In the genomic region with DNA sequence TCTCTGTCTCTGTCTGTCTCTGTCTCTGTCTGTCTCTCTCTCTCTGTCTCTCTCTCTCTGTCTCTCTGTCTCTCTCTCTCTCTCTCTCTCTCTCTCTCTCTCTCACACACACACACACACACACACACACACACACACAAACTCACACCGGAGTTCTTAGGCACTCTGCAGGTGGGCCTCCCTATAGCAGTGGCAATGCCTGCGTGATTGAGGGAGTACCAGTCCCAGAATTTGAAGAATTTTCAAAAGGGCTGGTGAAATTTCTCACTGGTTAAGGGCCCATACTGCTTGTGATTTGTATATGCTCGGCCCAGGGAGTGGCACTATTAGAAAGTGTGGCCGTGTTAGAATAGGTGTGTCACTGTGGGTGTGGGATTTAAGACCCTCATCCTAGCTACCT, we compare ENCODE assay signal across 9 mouse cellular contexts. TPM values are rescaled to one million over a fixed set of nuclear protein-coding genes. Genes with fewer than 3 reads are reported as not detected.
DNase-seq lines count a peak whose midpoint lies in the region; ATAC-seq and TF ChIP-seq lines count a peak whose summit lies in the region.
"Not testable (repeated sequence)": the region's sequence is repeated elsewhere in the genome, so short reads cannot be mapped to it uniquely, and the experiment has no call there.
"Had no signal": no experiment of that assay in that cellular context is flagged by ENCODE, and none has a peak within 500 bp of the region (broad histone marks: within the 10 kb centered on the region; RNA-seq: fewer than 3 reads in every experiment).

No protein-coding gene starts in this region.

- 55% methylated on average over 4 of the region's 4 CpGs for WGBS in forebrain, embryonic 14.5 days
- 60% methylated on average over 4 of the region's 4 CpGs for WGBS in hindbrain, embryonic 10.5 days
- 51% methylated on average over 4 of the region's 4 CpGs for WGBS in kidney, embryonic 14.5 days
- 31% methylated on average over 4 of the region's 4 CpGs for WGBS in liver, embryonic 13.5 days (ENCODE audit: insufficient replicate concordance)
- WGBS in midbrain, embryonic 13.5 days, result 55% methylated on average over 4 of the region's 4 CpGs
- WGBS in stomach, embryonic 14.5 days, result 49% methylated on average over 4 of the region's 4 CpGs

- not testable (repeated sequence) for H3K27me3 ChIP-seq in CH12.LX (replicated peaks); forebrain, embryonic 14.5 days (replicated peaks; ENCODE audit: control insufficient read depth, insufficient read depth, low read length); hindbrain, embryonic 10.5 days (ENCODE audit: insufficient read depth, poor library complexity, severe bottlenecking); kidney, embryonic 14.5 days (ENCODE audit: control insufficient read depth, insufficient read depth, low read length); liver, embryonic 13.5 days; midbrain, embryonic 13.5 days; stomach, embryonic 14.5 days (ENCODE audit: control insufficient read depth, insufficient read depth, low read length)

- H3K9me3 ChIP-seq in CH12.LX (replicated peaks; ENCODE audit: low read length); forebrain, embryonic 14.5 days (replicated peaks; ENCODE audit: control insufficient read depth, low read length); hindbrain, embryonic 10.5 days; kidney, embryonic 14.5 days (ENCODE audit: control insufficient read depth, low read length); liver, embryonic 13.5 days (replicated peaks); midbrain, embryonic 13.5 days; stomach, embryonic 14.5 days (ENCODE audit: control insufficient read depth, low read depth, low read length): not testable (repeated sequence)

- H3K27ac ChIP-seq in CH12.LX (ENCODE audit: insufficient read depth, low read depth); forebrain, embryonic 14.5 days (ENCODE audit: low read depth, low read length); kidney, embryonic 14.5 days (ENCODE audit: low read depth, low read length); midbrain, embryonic 13.5 days; stomach, embryonic 14.5 days (ENCODE audit: low read length): not testable (repeated sequence)
- peak overlapping the region; percentile 83; the same call in 1 of the 2 replicates for H3K27ac ChIP-seq in hindbrain, embryonic 10.5 days
- H3K27ac ChIP-seq in liver, embryonic 13.5 days, result peak overlapping the region; percentile 90

- dilution Hi-C loops in CH12.LX (cut with MboI; ENCODE audit: extremely low pct_ligation_motif_present, extremely low pct_unique_long_range_greater_than_20kb, low sequenced_read_pairs), result not testable (repeated sequence)

- ATAC-seq in forebrain, embryonic 14.5 days, result peak; percentile 44; the same call in 1 of the 2 replicates
- 0 out of 2 replicates have a peak, but pooled peaks have one; percentile 33 for ATAC-seq in kidney, embryonic 14.5 days (ENCODE audit: low FRiP score, low TSS enrichment)
- ATAC-seq in liver, embryonic 13.5 days (ENCODE audit: low read depth); stomach, embryonic 14.5 days (ENCODE audit: insufficient number of reproducible peaks, insufficient read depth, low FRiP score, low read depth): not testable (repeated sequence)
- peak; percentile 48; the same call in 1 of the 2 replicates for ATAC-seq in midbrain, embryonic 13.5 days

- not testable (repeated sequence) for TF ChIP-seq POLR2A in CH12.LX (IDR thresholded peaks at IDR 0.05; ENCODE audit: low read depth, low read length)

- not testable (repeated sequence) for DNase-seq in CH12.LX (ENCODE audit: extremely low read depth); forebrain, embryonic 14.5 days (ENCODE audit: low spot score); hindbrain, embryonic 10.5 days (ENCODE audit: low spot score); liver, embryonic 13.5 days
- DNase-seq in cerebellum, adult 9-11 months, result peak; percentile 11

- peaks cover 0 to 21% of the 10 kb centered on the region in 2 experiments; a peak in 2 of 4 replicates for H3K4me1 ChIP-seq in CH12.LX (ENCODE audit: control insufficient read depth in 1 of 2, insufficient read depth in 2 of 2)
- H3K4me1 ChIP-seq in forebrain, embryonic 14.5 days (ENCODE audit: control insufficient read depth, insufficient read depth, low read length); kidney, embryonic 14.5 days (ENCODE audit: control insufficient read depth, insufficient read depth, low read length); midbrain, embryonic 13.5 days (replicated peaks); stomach, embryonic 14.5 days (ENCODE audit: control insufficient read depth, insufficient read depth, low read length): not testable (repeated sequence)
- H3K4me1 ChIP-seq in hindbrain, embryonic 10.5 days (replicated peaks), result peaks cover 13% of the 10 kb centered on the region; the same call in 1 of the 2 replicates
- H3K4me1 ChIP-seq in liver, embryonic 13.5 days (replicated peaks), result peaks cover 50% of the 10 kb centered on the region

- in situ Hi-C loops in CH12.LX (cut with MboI; ENCODE audit: low pct_ligation_motif_present, low pct_unique_long_range_greater_than_20kb, low sequenced_read_pairs), result not testable (repeated sequence)

- peak overlapping the region; percentile 48 for H3K4me2 ChIP-seq in CH12.LX (ENCODE audit: insufficient read depth, low read depth, poor library complexity, severe bottlenecking)
- H3K4me2 ChIP-seq in forebrain, embryonic 14.5 days (ENCODE audit: low read length), result peak overlapping the region; percentile 65
- H3K4me2 ChIP-seq in kidney, embryonic 14.5 days (replicated peaks; ENCODE audit: low read depth, low read length), result peak overlapping the region; percentile 63
- H3K4me2 ChIP-seq in liver, embryonic 13.5 days, result peak overlapping the region; percentile 80
- peak overlapping the region; percentile 62 for H3K4me2 ChIP-seq in midbrain, embryonic 13.5 days (replicated peaks)
- H3K4me2 ChIP-seq in stomach, embryonic 14.5 days (replicated peaks; ENCODE audit: low read depth, low read length), result peak overlapping the region; percentile 64

- not testable (repeated sequence) for TF ChIP-seq RAD21 in CH12.LX (IDR thresholded peaks at IDR 0.05; ENCODE audit: low read depth, low read length)

- H3K79me2 ChIP-seq in CH12.LX (replicated peaks; ENCODE audit: control insufficient read depth, extremely low read depth, insufficient read depth, poor library complexity, severe bottlenecking), result not testable (repeated sequence)

- H3K4me3 ChIP-seq in CH12.LX (replicated peaks in 1 of 3; ENCODE audit: low read depth in 2 of 3, low read length in 2 of 3, poor library complexity in 1 of 3), result peak overlapping the region; percentile 63 to 78 (median 68)
- H3K4me3 ChIP-seq in forebrain, embryonic 14.5 days (ENCODE audit: low read depth, low read length), result peak overlapping the region; percentile 44
- peak overlapping the region; percentile 68 for H3K4me3 ChIP-seq in hindbrain, embryonic 10.5 days
- H3K4me3 ChIP-seq in kidney, embryonic 14.5 days (ENCODE audit: low read length), result peak overlapping the region; percentile 66
- H3K4me3 ChIP-seq in liver, embryonic 13.5 days (replicated peaks), result peak overlapping the region; percentile 74
- peak overlapping the region; percentile 51 for H3K4me3 ChIP-seq in midbrain, embryonic 13.5 days (replicated peaks)
- peak overlapping the region; percentile 42 for H3K4me3 ChIP-seq in stomach, embryonic 14.5 days (ENCODE audit: low read depth, low read length)

- H3K36me3 ChIP-seq in CH12.LX (replicated peaks in 1 of 2; ENCODE audit: control insufficient read depth in 1 of 2, insufficient read depth in 1 of 2, low read length in 1 of 2), result peaks cover 12 to 36% of the 10 kb centered on the region in 2 experiments
- H3K36me3 ChIP-seq in forebrain, embryonic 14.5 days (ENCODE audit: control insufficient read depth, insufficient read depth, low read length); hindbrain, embryonic 10.5 days; kidney, embryonic 14.5 days (ENCODE audit: control insufficient read depth, insufficient read depth, low read length); midbrain, embryonic 13.5 days; stomach, embryonic 14.5 days (ENCODE audit: control insufficient read depth, insufficient read depth, low read length): not testable (repeated sequence)
- H3K36me3 ChIP-seq in liver, embryonic 13.5 days, result peaks cover 30% of the 10 kb centered on the region

- not testable (repeated sequence) for TF ChIP-seq CTCF in CH12.LX (conservative IDR thresholded peaks at IDR 0.05 in 1 of 2, IDR thresholded peaks at IDR 0.05 in 1 of 2; ENCODE audit: low read depth in 2 of 2, low read length in 2 of 2)

- peak overlapping the region; percentile 35; the same call in 1 of the 2 replicates for H3K9ac ChIP-seq in CH12.LX (ENCODE audit: insufficient read depth, low read depth)
- peak overlapping the region; percentile 70; the same call in 1 of the 2 replicates for H3K9ac ChIP-seq in forebrain, embryonic 14.5 days (ENCODE audit: low read length)
- 0 out of 2 replicates have a peak overlapping the region, but pooled peaks have one; percentile 42 for H3K9ac ChIP-seq in kidney, embryonic 14.5 days (ENCODE audit: low read depth, low read length)
- peak overlapping the region; percentile 78 for H3K9ac ChIP-seq in liver, embryonic 13.5 days
- H3K9ac ChIP-seq in midbrain, embryonic 13.5 days (replicated peaks), result peak overlapping the region; percentile 68
- H3K9ac ChIP-seq in stomach, embryonic 14.5 days (replicated peaks; ENCODE audit: low read depth, low read length), result peak overlapping the region; percentile 31; the same call in 1 of the 2 replicates

- not testable (repeated sequence) for TF ChIP-seq EP300 in CH12.LX (IDR thresholded peaks at IDR 0.05; ENCODE audit: low read length)

RNA-seq across cellular contexts. Expression of a gene that starts 2.2 kb away (rescaled TPM):
- total RNA-seq in CH12.LX (2012; rRNA removed) (23.3 and 28.2 TPM in 2 replicates), CH12.LX (2014; rRNA removed) (36.4 and 37.5 TPM in 2 replicates)
- polyA plus RNA-seq in CH12.LX (2012; ENCODE audit: insufficient read length, low read depth), result 42.2 and 48.5 TPM in 2 replicates
- polyA plus RNA-seq in forebrain, embryonic 14.5 days (2014; fragmentation: Nextera tagmentation; extraction: Ambion mirVana), result 25.6 and 34.9 TPM in 2 replicates
- polyA plus RNA-seq in hindbrain, embryonic 10.5 days (2016; fragmentation: Nextera tagmentation; extraction: Ambion mirVana), result 20.4 and 23.4 TPM in 2 replicates
- polyA plus RNA-seq in kidney, embryonic 14.5 days (2014; fragmentation: Nextera tagmentation; extraction: Ambion mirVana), result 68.4 and 78.4 TPM in 2 replicates
- 60.9 and 69.7 TPM in 2 replicates for polyA plus RNA-seq in liver, embryonic 13.5 days (2015; fragmentation: Nextera tagmentation; extraction: Ambion mirVana)
- polyA plus RNA-seq in midbrain, embryonic 13.5 days (2015; fragmentation: Nextera tagmentation; extraction: Ambion mirVana), result 22.0 TPM in 2 replicates
- 59.0 and 63.8 TPM in 2 replicates for polyA plus RNA-seq in stomach, embryonic 14.5 days (2014; fragmentation: Nextera tagmentation; extraction: Ambion mirVana)
- polyA plus RNA-seq: G1E had no signal

RNA-seq across cellular contexts. Expression of a gene that starts 27.3 kb away (rescaled TPM):
- total RNA-seq in CH12.LX (2012; rRNA removed) (0.08 TPM in 2 replicates), CH12.LX (2014; rRNA removed) (0.18 and 0.31 TPM in 2 replicates)
- polyA plus RNA-seq in CH12.LX (2012; ENCODE audit: insufficient read length, low read depth), result 0.49 and 0.89 TPM in 2 replicates
- polyA plus RNA-seq in forebrain, embryonic 14.5 days (2014; fragmentation: Nextera tagmentation; extraction: Ambion mirVana), result 7.2 and 9.0 TPM in 2 replicates
- 10.7 and 11.0 TPM in 2 replicates for polyA plus RNA-seq in hindbrain, embryonic 10.5 days (2016; fragmentation: Nextera tagmentation; extraction: Ambion mirVana)
- polyA plus RNA-seq in kidney, embryonic 14.5 days (2014; fragmentation: Nextera tagmentation; extraction: Ambion mirVana), result 41.5 and 43.8 TPM in 2 replicates
- 5.3 and 5.9 TPM in 2 replicates for polyA plus RNA-seq in liver, embryonic 13.5 days (2015; fragmentation: Nextera tagmentation; extraction: Ambion mirVana)
- 5.1 and 6.4 TPM in 2 replicates for polyA plus RNA-seq in midbrain, embryonic 13.5 days (2015; fragmentation: Nextera tagmentation; extraction: Ambion mirVana)
- 48.8 and 50.0 TPM in 2 replicates for polyA plus RNA-seq in stomach, embryonic 14.5 days (2014; fragmentation: Nextera tagmentation; extraction: Ambion mirVana)
- polyA plus RNA-seq: G1E had no signal

RNA-seq across cellular contexts. Expression of a gene that starts 51.2 kb away (rescaled TPM):
- total RNA-seq in CH12.LX (2012; rRNA removed) (9.2 and 10.4 TPM in 2 replicates), CH12.LX (2014; rRNA removed) (10.5 and 11.6 TPM in 2 replicates)
- polyA plus RNA-seq in CH12.LX (2012; ENCODE audit: insufficient read length, low read depth), result 17.1 and 20.6 TPM in 2 replicates
- polyA plus RNA-seq in forebrain, embryonic 14.5 days (2014; fragmentation: Nextera tagmentation; extraction: Ambion mirVana), result 2.4 and 3.8 TPM in 2 replicates
- polyA plus RNA-seq in hindbrain, embryonic 10.5 days (2016; fragmentation: Nextera tagmentation; extraction: Ambion mirVana), result 4.2 and 5.3 TPM in 2 replicates
- 7.5 and 8.5 TPM in 2 replicates for polyA plus RNA-seq in kidney, embryonic 14.5 days (2014; fragmentation: Nextera tagmentation; extraction: Ambion mirVana)
- 3.5 and 3.7 TPM in 2 replicates for polyA plus RNA-seq in liver, embryonic 13.5 days (2015; fragmentation: Nextera tagmentation; extraction: Ambion mirVana)
- 2.4 and 2.6 TPM in 2 replicates for polyA plus RNA-seq in midbrain, embryonic 13.5 days (2015; fragmentation: Nextera tagmentation; extraction: Ambion mirVana)
- polyA plus RNA-seq in stomach, embryonic 14.5 days (2014; fragmentation: Nextera tagmentation; extraction: Ambion mirVana), result 5.5 and 6.3 TPM in 2 replicates

RNA-seq across cellular contexts. Expression of a gene that starts 51.4 kb away (rescaled TPM):
- total RNA-seq in CH12.LX (2012; rRNA removed) (13.9 and 14.6 TPM in 2 replicates), CH12.LX (2014; rRNA removed) (34.9 and 37.7 TPM in 2 replicates)
- 23.3 and 24.9 TPM in 2 replicates for polyA plus RNA-seq in CH12.LX (2012; ENCODE audit: insufficient read length, low read depth)
- polyA plus RNA-seq in forebrain, embryonic 14.5 days (2014; fragmentation: Nextera tagmentation; extraction: Ambion mirVana), result 38.4 TPM in 2 replicates
- 15.6 and 19.6 TPM in 2 replicates for polyA plus RNA-seq in hindbrain, embryonic 10.5 days (2016; fragmentation: Nextera tagmentation; extraction: Ambion mirVana)
- 29.7 and 30.4 TPM in 2 replicates for polyA plus RNA-seq in kidney, embryonic 14.5 days (2014; fragmentation: Nextera tagmentation; extraction: Ambion mirVana)
- 10.3 and 12.4 TPM in 2 replicates for polyA plus RNA-seq in liver, embryonic 13.5 days (2015; fragmentation: Nextera tagmentation; extraction: Ambion mirVana)
- polyA plus RNA-seq in midbrain, embryonic 13.5 days (2015; fragmentation: Nextera tagmentation; extraction: Ambion mirVana), result 23.3 and 27.7 TPM in 2 replicates
- 29.1 and 31.7 TPM in 2 replicates for polyA plus RNA-seq in stomach, embryonic 14.5 days (2014; fragmentation: Nextera tagmentation; extraction: Ambion mirVana)
